Mouse (Mus musculus): ENCODE data around the gene Gpx8.

Gpx8 gene

DNA sequence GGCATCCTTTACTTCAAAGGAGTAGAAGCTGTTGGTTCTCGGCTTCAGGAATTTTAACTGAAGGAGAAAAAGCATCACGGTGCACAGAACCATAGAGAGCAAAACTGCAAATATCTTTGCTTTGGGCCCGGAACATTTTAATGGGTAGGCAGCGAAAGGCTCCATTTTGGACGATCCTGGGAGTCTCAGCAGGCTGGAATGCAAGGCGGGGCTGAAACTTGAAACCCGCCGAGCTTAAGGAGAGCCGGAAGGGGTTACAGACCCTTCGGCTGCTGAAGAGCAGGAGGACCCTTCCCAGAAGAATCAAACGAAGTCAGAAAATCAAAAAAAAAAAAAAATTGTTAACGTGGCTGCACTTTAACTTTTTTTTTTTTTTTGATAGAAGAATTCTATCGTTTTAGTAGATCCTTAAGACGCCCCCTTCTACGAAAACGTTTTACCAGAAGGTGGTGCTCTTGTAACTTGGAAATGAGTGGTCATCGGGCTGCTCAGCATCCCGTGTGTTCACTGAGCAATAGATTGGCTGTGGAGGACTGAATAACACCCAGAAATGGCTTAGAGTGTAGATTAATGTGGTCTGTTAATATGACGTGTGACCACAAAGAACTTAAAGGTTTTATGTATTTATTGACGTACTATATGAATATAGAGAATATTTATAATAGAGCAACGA is at the start of gene Gpx8:
TSS of gene Gpx8 (minus strand) at position 200 of the 673 bp plus-strand sequence.
- DNase-seq (ENCODE audit: low read depth), result peak; percentile 76

DNA sequence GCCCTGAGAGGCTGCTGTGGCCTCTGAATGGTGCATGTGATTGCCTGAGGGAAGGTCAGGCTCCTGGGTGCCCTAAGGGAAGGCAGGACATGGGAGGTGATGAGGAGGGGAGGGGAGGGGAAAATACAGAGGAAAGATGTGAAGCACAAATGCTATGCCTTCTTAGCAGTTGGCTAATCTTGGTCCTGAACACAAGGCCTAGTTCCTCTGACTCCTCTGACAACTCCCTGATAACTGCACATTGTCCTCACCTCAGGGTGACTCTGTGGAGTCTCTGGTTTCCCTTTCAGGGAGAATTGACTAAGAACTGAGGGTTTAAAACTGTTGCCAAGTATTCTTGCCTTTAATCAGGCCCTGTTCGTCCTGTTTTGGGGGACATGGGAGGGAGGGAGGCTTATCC is 48.4 kb upstream of the Gpx8 start:
- no peak for DNase-seq (ENCODE audit: low read depth)

DNA sequence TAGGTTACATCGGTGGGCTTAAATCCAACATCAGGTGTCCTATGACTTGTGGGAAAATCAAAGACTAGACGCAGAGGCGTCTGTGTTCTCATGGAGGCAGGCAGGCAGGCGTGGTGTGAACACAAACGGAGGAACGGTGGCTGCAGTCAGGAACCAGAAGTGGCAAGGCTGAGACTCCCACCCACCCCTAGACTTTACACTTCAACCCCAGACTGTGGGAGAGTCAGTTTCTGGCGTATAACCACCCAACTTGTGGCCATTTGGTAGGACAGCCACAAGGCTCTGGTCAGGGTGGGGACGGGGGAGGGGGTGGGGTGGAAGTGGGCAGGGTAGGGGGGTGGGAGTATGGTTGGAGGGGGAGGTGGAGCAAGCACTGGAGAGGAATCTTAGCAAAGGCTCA is 44.3 kb upstream of the Gpx8 start:
- no peak for DNase-seq (ENCODE audit: low read depth)

DNA sequence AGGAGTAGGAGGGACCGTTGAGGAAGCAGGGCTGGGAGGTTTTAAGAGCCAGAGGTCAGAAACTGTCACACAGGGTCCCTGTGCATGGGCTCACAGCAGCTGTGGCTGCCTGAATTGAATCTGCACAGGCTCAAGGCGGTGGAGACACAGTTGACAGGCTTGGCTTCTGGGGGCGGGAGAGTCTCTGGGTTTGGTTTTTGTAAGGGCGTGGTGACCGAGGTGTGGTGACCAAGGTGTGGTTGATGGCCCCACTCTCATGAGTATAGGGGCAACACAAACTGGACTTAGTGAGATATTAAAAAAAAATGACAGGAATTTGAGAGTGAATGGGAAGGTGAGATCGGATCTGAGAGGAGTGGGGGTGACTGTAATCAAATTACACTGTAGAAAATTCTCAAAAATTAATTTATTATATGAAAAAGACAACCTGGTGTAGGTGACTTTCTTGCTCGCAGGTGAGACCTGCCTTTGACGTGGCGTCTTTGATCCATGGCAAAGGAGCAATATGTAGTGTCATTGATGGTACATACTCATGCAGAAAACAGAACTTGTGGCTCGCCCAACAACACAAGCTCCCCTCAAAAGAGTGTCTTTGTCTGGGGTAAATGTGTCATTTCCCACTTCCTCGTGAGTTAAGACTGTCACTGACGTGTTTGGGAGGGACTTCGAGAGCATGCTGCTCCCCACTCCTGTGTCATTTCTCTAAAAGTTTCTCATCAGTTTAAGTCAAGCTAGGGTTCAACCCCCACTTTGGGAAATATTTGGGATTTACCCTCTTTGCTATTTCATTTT is 41.2 kb upstream of the Gpx8 start:
- no peak for DNase-seq (ENCODE audit: low read depth)

DNA sequence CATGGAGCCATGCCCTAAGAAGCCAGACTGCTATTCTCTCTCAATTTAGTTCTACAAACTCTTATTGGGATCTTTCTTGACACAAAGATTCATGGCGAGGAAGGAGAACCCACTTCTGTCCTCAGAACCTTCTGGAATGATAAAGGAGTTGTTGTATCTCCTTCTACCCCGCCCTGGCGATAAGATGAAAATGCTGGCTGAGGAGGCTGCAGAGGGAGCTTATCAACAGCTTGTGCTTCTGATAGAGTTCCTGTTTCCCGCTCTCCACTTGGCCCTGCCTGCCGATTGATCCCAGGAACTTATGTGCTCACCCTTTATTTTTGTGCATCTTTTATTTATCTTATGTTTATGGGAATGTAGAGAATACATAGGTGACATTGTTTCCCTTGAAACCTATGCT is 38.5 kb upstream of the Gpx8 start:
- no peak for DNase-seq (ENCODE audit: low read depth)

DNA sequence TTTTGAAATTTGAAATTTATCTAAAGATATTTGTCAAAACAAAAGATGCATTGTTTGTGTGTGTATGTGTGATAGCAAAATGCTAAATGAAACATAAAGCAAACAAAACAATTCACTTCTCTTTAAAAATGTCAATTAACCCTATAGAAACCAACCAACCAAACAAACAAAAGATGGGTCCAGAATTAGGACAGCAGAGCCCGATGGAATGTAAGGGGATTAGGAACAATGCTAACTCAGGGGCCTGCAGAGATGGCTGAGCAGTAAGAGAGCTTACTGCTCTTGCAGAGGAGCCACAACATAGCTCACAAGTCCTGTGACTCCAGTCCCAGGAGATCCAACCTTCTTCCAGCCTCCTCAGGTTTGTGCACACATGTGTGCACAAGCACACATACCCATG is 35.9 kb upstream of the Gpx8 start:
- DNase-seq (ENCODE audit: low read depth), result no peak

DNA sequence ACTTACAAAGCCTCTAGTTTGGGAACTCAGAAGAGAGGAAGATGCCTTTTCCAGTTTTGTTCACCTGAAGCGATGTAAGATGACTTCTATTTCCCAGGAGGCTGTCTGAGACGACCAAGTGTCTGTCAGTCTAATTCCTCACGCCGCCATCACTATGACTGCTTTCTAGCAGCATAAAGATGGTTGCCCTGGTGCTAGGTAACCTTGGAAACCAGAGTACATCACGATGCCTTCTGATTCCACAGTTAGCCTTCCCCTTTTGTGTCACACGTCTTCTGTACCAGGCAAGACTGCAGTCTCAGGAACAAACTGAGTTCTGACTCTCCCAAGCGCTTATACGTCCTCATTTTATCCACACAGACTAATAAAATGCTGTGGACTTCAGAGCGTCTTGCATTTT is 32.8 kb upstream of the Gpx8 start:
- no peak for DNase-seq (ENCODE audit: low read depth)

DNA sequence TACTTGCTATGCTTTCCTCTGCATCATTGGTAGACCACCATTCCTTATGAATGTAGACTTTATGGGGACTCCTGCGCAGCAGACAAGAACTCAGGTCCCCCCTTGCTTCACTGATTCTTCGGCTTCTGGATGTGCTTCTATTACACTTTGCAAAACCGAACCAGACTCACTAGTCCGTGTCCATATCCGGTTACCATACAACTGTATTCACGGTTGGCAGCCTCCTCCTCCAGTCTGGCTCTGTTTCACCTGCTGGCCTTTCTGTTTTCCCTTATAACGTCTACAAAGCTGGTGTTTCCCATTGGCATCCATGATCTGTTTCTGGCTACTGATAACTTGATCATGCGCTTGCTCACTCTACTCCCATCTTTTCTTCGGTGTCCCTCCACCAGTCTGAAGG is 18.3 kb upstream of the Gpx8 start:
- no peak for DNase-seq (ENCODE audit: low read depth)

DNA sequence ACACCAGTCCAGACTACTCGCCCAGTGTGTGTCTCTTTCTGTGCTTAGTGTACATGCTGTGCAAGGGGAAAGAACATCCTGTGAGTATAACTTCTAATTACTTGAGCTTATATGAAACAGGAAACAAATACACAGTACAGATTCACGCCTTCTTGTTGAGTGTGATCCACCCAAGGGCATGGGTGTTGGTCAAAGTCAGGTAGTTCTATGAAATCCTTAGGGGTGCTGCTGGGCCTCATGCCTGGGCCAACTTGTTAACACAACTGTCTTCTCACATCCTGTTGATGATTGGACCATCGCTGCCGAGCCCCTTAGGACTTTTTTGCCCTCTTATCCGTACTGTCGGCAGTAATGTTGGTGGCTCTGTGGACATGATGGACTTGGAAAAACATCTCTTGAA is 15.5 kb upstream of the Gpx8 start:
- DNase-seq (ENCODE audit: low read depth), result no peak

DNA sequence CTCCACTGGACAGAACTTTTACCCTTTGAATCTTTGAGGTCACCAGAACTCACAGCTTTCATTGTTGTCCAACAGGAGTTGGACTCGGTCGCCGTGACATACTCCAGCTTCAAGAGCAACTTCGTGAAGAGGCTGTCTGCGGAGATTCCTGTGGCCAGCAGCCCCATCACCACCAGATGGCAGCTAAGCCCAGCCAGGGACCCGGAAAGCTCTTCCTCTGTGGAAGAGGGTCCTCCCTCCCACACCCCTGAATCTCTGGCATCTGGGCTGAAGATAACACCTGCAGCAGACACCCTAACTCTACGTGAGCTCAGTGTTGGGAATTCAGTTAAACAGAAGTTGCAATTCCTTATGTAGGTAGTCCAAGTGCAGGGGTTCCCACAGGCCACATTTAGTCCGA is 9.6 kb upstream of the Gpx8 start:
- DNase-seq (ENCODE audit: low read depth), result no peak

DNA sequence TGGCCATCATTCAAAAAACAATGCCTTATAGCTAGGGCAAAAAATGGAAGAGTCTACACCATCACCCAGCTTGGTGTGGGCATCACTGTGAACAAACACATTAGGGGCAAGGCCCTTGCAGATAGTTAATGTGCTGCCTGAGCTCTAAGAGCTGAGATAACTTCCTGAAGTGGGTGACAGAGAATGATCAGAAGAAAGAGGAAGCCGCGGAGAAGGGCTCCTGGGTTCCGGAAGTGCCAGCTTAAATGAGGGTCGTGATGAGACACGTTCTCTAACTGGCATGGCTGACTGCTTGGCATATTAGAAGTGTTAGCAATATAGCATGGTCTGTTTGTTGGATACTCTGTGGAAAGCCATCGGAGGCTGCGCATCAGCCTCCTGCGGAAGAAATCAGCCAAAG is 8.0 kb upstream of the Gpx8 start:
- no peak for DNase-seq (ENCODE audit: low read depth)

DNA sequence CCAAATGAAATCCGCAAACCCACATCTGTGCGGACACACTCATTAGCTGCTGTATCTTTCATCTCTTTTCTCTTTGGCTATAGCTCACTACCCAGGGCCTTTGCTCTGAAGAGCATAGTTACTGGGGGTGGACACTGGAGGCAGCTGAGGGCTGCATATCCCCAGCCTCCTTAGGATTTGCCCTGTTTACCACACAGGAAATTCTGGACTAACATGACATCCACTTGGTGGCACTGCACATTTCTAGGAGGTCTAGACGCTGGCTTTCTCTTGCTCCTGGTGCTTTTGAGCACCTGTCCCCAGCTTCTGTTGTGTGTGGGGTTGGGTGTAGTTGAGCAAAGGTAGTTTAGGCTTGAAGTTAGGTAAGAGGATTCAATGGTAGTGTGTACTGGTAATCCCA is 1.4 kb upstream of the Gpx8 start:
- no peak for DNase-seq (ENCODE audit: low read depth)

DNA sequence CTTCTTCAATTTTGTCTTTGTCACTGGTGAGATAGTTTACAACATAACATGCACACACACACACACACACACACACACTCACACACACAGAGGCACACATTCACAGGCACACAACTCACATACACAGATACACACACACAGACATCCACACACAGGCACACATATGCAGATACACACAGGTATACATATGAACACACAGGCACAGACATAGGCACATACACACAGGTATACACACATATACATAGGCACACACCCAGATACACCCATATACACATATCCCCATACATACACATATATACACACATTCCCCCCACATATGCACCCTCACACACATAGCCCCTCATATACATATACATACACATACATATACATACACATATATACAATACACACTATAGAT is 808 bp upstream of the Gpx8 start:
- no peak for DNase-seq (ENCODE audit: low read depth)

DNA sequence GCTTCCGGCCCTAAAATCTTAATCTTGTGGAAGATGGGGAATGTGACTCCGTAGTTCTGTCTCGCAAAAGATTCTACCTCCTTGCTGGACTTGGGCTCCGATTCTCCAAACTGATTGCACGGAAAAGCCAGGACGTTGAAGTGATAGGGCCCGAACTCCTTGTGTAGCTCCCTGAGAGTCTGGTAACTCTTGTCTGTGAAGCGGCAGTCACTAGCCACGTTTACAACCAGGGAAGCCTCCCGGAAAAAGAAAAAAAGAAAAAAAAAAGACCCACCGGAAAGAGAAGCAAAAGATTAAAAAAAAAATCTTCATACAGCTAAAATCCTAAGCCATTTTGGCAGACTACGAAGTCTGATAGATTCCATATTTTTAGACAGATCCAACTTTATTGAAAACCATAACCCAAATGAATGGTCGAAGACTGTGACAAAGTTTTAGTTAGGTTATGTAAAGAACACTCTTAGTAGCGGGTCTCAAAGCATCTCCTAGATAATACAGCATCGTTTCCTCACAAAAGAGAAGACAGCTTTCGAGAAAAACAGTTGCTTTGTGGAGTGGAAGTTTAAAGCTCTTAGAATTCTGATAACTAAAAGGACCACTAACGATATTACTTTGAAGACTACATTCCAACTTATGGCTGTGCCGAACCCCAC is 626 bp downstream of the Gpx8 start:
- DNase-seq (ENCODE audit: low read depth), result no peak

DNA sequence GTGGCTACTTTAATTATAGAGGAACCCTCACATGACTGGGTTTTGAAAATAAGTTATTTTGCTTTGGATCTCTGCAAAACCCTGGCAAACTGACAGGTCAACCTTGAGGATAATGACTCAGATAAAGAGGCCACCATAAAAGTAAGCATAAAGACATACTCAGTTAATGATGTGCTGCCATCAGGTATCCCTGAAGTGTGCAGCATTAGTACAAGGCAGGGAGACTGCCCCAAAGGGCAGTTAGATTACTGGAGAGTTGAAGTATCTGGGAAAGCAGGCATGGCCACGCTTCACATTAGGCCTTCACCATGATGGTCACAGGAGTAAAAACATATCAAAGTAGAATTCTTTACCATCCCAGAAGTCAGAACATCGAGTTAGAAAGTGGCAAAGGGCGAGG is 1.3 kb downstream of the Gpx8 start:
- no peak for DNase-seq (ENCODE audit: low read depth)

DNA sequence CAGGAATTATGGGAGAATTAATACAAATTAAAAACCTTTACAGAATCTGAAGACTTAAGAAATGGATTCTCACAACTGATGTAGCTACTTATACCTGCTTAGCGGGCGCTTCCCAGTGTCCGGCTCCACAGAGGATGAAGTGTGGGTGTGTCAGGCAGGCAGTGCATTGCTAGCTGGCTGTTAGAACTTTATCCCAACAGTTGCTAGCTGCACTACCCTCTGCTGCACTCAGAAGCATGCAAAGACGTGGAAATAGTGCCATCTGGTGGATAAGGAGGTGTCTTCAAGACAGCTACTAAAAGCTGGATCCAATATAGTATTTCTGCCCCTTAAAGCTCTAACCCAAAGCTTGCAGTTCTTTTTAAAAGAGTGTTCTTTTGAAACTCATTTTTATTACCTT is 10.4 kb downstream of the Gpx8 start:
- DNase-seq (ENCODE audit: low read depth), result peak; percentile 56

DNA sequence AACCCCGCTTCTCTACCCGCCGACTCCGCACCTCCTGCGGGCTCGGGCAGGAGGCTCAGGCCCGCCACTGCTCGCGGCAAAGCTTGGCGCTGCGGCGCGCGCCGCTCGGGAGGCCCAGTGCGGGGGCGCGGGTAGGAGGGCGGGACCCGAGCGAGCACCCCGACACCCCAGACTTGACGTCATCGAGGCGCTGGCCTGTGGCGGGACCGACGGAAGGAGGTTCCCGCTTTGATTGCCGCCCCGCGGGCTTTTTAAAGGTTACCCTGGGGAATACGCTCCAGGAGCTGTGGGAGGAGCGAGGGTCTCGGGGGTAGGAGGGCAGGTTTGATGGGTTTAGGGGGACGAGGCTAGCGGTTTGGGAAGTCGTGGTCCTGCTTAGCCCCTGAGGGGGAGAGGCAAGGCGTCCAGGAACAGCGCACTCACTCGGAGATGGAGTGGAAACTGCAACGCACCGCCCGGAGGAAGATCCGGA is 11.2 kb downstream of the Gpx8 start, which contains the start of gene Cdc20b:
TSS of gene Cdc20b (plus strand) at position 162 of the 472 bp plus-strand sequence.
- no peak for DNase-seq (ENCODE audit: low read depth)

DNA sequence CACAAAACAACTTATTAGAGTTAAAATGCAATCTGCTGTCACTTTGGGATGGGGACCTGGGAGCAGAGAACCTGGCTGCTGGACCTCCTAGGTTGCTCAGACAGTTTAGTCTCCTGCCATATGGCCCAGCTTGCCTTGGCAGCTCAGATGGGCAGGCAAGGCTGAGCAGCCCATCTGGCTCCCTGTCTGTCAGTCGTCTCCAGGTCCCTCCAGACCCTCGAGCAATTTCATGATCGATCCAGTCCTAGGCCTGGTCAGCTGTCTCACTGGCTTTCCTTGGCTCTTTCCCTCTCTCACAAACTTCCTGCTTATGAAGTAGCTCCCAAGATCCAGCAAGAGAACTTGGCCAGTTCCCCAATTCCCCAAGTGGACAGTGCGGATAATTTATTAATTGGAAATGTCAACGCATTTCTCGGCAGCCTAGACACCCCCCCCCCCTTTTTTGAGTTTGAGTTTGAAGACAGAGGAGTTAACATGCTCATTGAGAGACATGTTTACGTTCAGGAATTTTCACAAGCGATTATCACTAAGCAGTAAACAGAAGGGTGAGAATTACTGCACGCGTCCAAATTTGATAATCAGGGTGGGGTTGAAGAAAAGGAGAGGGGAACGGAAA is 11.8 kb downstream of the Gpx8 start:
- DNase-seq (ENCODE audit: low read depth), result no peak

DNA sequence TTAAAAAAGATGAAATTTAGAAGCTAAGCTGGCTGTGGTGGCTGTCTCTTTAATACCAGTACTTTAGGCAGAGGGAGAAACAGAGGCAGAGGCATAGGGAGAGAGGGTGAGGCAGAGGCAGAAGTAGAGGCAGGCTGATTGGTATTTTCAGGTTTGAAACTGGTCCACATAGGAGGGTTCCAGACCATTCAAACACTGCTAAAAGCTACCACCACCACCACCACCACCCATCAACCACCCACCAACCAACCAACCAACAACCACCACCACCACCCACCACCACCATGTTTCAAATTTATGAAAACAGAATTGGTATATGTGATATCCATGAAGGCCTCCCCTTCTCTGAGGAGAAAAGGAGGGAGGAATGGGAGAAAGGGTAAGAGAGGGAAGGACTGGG is 13.4 kb downstream of the Gpx8 start:
- DNase-seq (ENCODE audit: low read depth), result no peak

DNA sequence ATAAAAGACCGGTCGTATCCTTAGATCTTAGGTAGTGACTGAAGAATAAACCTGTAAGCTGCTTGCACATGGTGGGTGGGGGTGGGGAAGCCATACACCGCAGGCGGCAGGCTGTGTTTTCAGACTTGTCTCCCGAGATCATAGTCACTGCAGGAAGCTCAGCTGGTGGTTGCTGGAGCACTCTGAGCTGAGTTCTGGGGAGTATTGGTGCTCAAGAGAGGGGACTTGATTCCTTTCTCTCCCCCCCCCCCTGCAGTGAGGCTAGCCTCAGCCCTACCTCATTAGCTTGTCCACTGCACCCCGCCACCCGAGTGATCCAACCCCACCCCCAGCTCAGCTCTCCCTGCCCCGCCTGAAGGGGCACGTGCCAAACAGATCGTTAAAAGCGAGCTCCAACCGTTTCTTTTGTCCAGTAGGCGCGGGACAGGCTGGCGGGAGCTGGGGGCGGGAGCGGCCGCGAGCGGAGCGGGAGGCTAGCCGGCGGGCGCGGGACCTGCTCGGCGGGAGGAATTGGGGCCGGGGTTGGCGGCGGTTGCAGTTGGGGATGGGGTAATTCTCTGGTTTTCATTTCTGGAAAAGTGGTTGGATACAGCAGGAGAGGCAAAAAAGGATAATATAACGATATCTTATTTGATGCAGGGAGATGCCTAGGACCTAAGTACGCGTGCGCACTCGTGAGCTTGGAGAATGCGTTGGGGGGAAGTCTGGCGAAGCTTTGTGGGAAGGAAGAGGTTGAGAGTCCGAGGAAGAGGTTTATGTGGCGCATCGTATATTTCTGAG is 14.2 kb downstream of the Gpx8 start:
- no peak for DNase-seq (ENCODE audit: low read depth)

DNA sequence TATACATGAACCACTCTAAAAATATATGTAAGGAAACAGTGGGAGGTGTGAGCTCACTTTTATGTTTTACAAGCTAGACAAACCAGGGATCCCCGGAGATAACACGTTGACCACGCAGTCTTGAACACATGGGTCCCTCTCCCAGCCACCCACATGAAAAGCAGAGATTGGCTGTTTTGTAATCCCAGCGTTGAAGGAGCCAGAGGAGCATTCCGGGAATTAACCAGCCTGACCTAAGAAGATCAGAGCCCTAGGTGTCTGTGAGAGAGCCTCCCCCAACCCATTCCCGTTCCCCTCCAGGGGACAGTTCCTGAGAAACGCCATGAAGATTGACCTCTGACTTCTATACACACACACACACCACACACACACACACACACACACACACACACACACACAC is 14.9 kb downstream of the Gpx8 start:
- no peak for DNase-seq (ENCODE audit: low read depth)
